Mouse (Mus musculus) Muller cell, postnatal 12 days (primary cell): Measurements from ENCODE around the gene Acvrl1.

Experiments
- DNase-seq: peaks from one replicate; pipeline ENCODE4 v3.0.0-alpha.2; 2015; ENCODE audit errors: inconsistent ontology term

Acvrl1 gene

GRCm38 (mm10) chr15:101191459-101192259 is 63.3 kb downstream of the Acvrl1 start:
- peak; percentile 84 for DNase-seq

GRCm38 (mm10) chr15:101192260-101192640 is 63.9 kb downstream of the Acvrl1 start:
- no peak for DNase-seq

GRCm38 (mm10) chr15:101192651-101193050 is 64.3 kb downstream of the Acvrl1 start:
- no peak for DNase-seq

GRCm38 (mm10) chr15:101193971-101194370 is 65.6 kb downstream of the Acvrl1 start:
- no peak for DNase-seq
